Mouse (Mus musculus) embryonic fibroblast, embryonic 13.5 days (primary cell): ENCODE data around the gene Zfp809.

Experiments used
- CTCF ChIP-seq: IDR thresholded peaks from 2 replicates; pipeline ENCODE4 v1.5.1; 2011; ENCODE audit warnings: mild to moderate bottlenecking, control low read depth, low read length, moderate library complexity, borderline replicate concordance; ENCODE audit not compliant: insufficient read depth
- POLR2A ChIP-seq: IDR thresholded peaks from 2 replicates; pipeline ENCODE4 v1.6.1; 2011; ENCODE audit warnings: low read depth, mild to moderate bottlenecking, control low read depth, low read length, moderate library complexity

GRCm38 (mm10) chr9:22214549-22214948, 11.0 kb upstream of the Zfp809 start:
- TF ChIP-seq CTCF, result no peak
- TF ChIP-seq POLR2A, result no peak
